Mouse (Mus musculus) layer of hippocampus, postnatal 25 days (tissue): ENCODE results near the gene Zfp346. TPM values are rescaled to one million over a fixed set of nuclear protein-coding genes. Genes with fewer than 3 reads are reported as not detected.
A peak's percentile ranks its signal among the peaks of the same experiment; 100 is the strongest.

ENCODE experiments used
- DNase-seq, 2 experiments: peaks; one replicate each; pipeline ENCODE4 v3.0.0; 2022; ENCODE audit warnings: mixed read lengths in 2 of 2, low spot score in 1 of 2; ENCODE audit errors: extremely low spot score in 1 of 2
- total RNA-seq, 2 experiments: library from RNA; stranded (reverse); gene quantifications; 2 replicates each; pipeline ENCODE4 v1.2.3; 2021

The Zfp346 gene
- total RNA-seq, 2 experiments from 2014 or later, result 45.6 to 51.3 TPM

DNA sequence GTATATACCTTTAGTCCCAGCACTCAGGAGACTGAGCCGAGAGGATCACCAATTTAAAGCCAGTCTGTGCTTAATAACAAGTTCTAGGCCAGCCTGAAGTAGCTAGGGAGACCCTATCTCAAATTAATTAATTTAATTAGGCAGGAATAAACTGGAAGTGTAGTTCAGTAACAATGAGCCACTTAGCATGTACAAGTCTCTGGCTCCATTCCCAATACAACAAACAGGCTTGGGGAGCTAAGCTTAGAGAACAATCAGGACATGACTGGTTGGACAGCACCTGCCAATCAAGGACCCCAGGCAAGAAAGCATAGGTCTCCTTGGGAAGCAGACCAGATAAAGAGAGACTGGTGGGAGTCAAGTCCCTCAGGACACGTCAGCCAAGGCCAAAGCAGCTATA is 35.2 kb downstream of the Zfp346 start:
- DNase-seq, result no peak

- no peak for DNase-seq
Measured at GRCm38 (mm10) chr13:55152621-55153415, 47.7 kb downstream of the Zfp346 start, which contains the start of gene Fgfr4. Gene Fgfr4, plus strand, starts transcription at chr13:55152640.

GRCm38 (mm10) chr13:55153951-55154350 is 48.8 kb downstream of the Zfp346 start:
- no peak for DNase-seq

DNA sequence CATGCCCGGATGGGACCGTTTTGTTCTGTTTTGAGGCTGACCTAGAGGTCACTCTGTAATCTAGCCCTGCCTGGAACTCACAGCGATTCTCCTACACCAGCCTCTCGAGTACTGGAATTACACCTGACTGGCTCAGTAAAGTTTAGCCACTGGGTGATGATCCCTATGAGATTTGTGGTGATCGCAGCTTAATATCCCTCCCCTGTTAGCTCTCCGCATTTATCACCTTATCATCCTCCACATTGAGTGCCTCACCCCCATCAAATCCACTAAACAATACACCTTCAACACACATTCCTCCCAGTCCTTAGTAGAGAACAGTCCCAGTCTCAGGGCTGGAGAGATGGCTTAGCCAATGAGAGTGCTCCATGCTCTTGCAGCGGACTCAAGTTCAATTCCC is 57.3 kb downstream of the Zfp346 start:
- no peak for DNase-seq

DNA sequence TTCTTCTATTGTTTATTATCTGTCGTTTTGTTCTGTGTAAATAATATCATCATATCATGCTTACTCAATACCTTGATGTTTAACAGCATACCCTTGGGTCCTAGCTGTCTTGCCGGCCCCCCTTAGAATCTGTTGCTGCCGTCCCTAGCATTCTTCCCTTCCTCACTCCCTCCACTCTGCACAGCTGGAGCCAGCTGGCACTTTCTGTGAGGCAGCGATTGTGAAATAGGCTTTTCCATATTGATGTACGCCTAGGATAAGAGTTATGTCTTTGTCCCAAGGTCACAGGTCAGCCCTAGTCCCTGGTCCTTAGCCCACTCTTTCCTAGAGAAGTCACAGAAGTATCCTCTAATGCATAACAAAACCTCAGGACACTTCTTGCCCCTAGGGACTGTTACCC is 58.4 kb downstream of the Zfp346 start:
- no peak for DNase-seq

GRCm38 (mm10) chr13:55165831-55166339 is 60.8 kb downstream of the Zfp346 start:
- no peak for DNase-seq

- no peak for DNase-seq
Measured at GRCm38 (mm10) chr13:55166806-55167725, 62.0 kb downstream of the Zfp346 start.

DNA sequence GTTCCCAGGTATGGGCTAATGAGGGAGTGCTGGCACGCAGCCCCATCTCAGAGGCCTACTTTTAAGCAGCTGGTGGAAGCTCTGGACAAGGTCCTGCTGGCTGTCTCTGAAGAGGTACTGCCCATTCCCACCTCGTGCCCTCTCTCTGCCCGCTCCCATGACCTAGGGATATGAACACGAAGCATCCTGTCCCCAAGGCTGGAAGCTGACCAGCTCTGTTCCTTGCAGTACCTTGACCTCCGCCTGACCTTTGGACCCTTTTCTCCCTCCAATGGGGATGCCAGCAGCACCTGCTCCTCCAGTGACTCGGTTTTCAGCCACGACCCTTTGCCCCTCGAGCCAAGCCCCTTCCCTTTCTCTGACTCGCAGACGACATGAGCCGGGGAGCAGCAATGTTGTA is 62.7 kb downstream of the Zfp346 start:
- DNase-seq, result no peak

DNA sequence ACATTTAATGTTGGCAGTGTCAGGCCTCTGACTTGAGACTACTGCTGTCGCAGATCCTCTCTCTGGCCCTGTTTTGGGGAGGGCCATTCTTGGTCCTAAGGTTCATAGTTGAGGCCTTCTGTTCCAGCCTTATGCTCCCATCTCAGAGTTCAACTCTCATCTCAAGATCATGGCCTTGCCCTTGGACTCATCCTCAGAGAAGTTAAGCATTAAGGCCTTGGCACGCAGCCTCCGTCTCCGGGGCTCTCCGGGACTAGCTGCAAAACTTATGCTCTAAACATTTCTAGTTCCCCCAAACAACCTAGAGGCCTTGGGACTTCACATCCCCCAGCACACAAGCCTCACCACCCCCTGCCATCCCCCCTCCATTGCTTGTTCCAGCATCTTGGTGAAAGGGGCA is 63.1 kb downstream of the Zfp346 start:
- no peak for DNase-seq

DNA sequence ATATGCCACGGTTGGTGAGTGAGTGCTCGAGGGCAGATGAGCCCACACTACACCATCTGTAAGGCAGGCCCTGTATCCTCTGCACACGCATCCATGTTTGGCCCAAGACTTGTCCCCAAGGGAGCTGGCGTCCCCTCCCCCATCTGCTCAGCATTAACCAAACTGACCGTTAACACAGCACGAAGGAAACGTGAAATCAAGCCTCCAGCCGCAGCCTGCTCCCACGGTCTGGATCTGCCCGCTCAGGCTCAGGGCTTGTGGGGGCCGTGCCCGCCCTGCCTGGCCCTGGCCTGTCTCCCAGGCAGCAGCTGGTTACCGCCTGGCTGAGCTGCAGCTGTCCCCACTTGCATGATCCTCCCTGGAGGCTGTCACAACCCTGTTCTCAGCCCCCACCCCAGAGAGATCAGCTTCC is 63.9 kb downstream of the Zfp346 start:
- peak in 1 of 2 experiments; percentile 36 for DNase-seq

- peak in 1 of 2 experiments; percentile 42 for DNase-seq
Measured at GRCm38 (mm10) chr13:55171517-55172335, 66.6 kb downstream of the Zfp346 start.

- no peak for DNase-seq
Measured at GRCm38 (mm10) chr13:55172336-55172770, 67.2 kb downstream of the Zfp346 start.

DNA sequence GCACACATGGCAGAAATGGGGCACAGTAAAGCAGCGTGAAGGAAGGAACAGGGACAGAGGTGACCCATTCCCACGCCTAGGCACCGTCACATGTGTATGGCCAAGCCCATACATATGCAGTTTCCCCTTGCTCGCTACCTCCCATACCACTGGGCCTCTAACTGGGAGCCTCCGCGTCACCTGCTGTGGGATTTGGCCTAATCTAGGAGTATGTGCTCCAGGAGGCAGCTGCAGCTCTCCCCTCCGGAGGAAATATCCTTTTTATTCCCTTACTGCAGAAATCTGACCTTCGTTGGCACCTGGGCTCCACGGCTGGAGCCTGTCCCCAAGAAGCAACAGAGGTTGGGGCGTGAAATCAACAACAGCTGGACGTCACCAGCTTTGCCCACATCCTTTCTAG is 69.2 kb downstream of the Zfp346 start:
- no peak for DNase-seq

DNA sequence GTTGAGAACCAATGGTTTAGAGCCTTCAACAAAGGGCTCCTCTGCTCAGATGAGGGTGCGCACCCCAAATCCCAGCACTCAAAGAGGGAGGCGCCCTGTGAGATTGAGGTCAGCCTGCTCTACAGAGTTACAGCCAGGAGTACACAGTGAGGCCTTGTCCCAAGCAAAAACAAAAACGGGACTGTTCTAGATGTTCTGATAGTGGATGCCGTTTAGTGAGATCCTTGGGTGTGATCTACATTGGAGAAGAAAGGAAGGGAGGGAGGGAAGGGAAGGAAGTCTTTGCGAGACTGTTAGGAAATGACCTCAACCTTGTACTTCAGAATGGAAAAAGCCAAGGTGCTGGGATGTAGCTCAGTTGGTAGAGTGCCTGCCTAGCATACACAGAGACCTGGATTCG is 71.2 kb downstream of the Zfp346 start:
- no peak for DNase-seq

DNA sequence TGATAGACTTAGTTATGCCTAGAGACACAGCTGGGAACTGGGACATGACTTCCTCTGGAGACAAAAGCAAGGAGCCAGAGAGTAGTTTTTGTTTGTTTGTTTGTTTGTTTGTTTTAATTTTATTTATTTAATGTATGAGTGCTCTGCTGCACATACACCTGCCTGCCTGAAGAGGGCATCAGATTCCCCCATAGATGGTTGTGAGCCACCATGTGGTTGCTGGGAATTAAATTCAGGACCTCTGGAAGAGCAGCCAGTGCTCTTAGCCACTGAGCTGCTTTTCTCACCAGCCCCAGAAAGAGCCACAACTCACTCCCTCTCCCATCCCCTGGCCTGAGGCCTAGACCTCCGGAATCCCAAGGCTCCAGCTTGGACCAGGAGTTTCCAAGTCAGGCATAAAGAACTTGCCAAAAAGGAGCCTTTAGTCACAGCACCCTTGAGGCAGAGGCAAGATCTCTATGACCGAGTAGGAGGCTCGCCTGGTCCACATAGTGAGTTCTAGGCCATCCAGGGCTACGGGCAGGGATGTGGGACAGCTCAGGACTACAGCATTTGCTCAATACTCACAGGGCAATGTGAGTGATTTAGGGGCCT is 72.9 kb downstream of the Zfp346 start:
- no peak for DNase-seq

DNA sequence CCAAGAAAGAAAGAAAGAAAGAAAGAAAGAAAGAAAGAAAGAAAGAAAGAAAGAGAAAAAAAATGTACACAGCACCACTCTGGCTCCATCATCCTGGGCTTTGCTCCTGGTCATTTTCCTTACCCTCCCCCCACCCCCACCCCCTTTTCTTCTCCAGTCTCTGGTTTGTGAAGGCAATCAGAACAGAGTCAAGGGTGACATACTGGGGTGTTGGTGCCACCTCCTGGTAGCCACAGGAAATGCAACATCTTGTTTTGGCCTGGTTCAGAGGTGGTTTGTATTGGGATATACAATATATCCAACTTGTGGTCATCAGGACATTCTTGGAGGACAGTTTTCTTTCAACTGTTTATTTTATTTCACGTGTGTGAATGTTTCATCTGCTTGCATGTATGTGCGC is 73.4 kb downstream of the Zfp346 start:
- peak; percentile 46 to 80 for DNase-seq

DNA sequence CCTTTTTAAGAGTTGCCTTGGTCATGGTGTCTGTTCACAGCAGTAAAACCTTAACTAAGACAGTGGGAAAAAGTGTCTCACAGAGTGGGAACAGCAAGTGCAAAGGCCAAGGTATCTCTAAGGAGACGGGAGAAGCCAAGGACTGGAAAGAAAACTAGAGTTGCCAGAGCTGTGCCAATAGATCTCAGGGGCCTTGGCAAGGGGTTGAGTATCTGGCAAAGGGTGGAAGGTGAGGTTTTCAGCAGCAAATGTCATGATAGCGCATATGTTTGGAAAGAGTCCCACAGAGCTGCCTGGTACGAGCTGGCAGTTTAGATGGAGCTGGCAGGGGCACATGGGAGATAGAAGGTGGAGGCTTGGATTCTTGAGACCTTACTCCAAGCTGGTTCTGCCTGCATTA is 74.5 kb downstream of the Zfp346 start:
- DNase-seq, result no peak

DNA sequence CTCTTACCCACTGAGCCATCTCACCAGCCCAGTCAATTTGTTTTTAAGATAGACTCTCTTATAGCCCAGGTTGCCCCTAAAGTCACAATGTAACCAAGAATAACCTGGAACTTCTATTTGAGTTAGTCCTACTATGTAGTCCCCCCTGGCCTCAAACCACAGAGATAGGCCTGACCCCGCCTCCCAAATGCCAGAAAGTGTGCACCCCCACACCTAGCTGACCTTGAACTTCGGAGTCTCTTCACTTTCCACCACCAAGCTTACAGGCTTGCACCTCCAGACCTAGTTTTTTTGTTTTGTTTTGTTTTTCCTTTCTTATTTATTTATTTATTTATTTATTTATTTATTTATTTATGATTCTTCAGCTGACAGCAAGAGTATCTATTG is 76.7 kb downstream of the Zfp346 start:
- no peak for DNase-seq

- DNase-seq, result peak; percentile 40 to 53
Measured at GRCm38 (mm10) chr13:55182173-55182894, 77.2 kb downstream of the Zfp346 start.
